Mouse (Mus musculus): ENCODE measurements around the gene Med14. TPM values are rescaled to one million over a fixed set of nuclear protein-coding genes. Genes with fewer than 3 reads are reported as not detected.

The Med14 gene
- polyA plus RNA-seq, 1 experiment from 2014 or later, result 18.1 TPM

- Histone ChIP-seq H3K27ac (replicated peaks) (no peak overlapping the region), H3K9me3 (no peaks in the 10 kb centered on the region), H3K9ac (replicated peaks) (no peak overlapping the region), H3K4me1 (no peaks in the 10 kb centered on the region), H3K4me3 (no peak overlapping the region), H3K36me3 (peaks cover 28% of the 10 kb centered on the region), H3K4me2 (replicated peaks) (no peak overlapping the region), H3K27me3 (no peaks in the 10 kb centered on the region)
- ATAC-seq (ENCODE audit: low FRiP score, low read depth), result no peak
- WGBS, result 90% methylated on average over 16 of the region's 16 CpGs
These were observed 110.0 kb downstream of the Med14 start for GRCm38 (mm10) chrX:12651906-12652305.

- no peak overlapping the region for H3K4me3 ChIP-seq
- 67% methylated on average over 12 of the region's 12 CpGs for WGBS
- no peak overlapping the region for H3K4me2 ChIP-seq (replicated peaks)
- no peak overlapping the region for H3K9ac ChIP-seq (replicated peaks)
- H3K27ac ChIP-seq (replicated peaks), result no peak overlapping the region
- ATAC-seq (ENCODE audit: low FRiP score, low read depth), result no peak
- H3K36me3 ChIP-seq, result peaks cover 5% of the 10 kb centered on the region; the same call in 1 of the 2 replicates
- no peaks in the 10 kb centered on the region for H3K27me3 ChIP-seq
- no peaks in the 10 kb centered on the region for H3K4me1 ChIP-seq
- H3K9me3 ChIP-seq, result no peaks in the 10 kb centered on the region
These were observed 116.2 kb downstream of the Med14 start for GRCm38 (mm10) chrX:12645531-12646304.

- ATAC-seq (ENCODE audit: low FRiP score, low read depth), result no peak
- no peaks in the 10 kb centered on the region for H3K4me1 ChIP-seq
- H3K9me3 ChIP-seq, result no peaks in the 10 kb centered on the region
- no peak overlapping the region for H3K4me2 ChIP-seq (replicated peaks)
- WGBS, result 50% methylated on average over 2 of the region's 2 CpGs
- no peak overlapping the region for H3K4me3 ChIP-seq
- H3K9ac ChIP-seq (replicated peaks), result no peak overlapping the region
- H3K27ac ChIP-seq (replicated peaks), result no peak overlapping the region
- 0 out of 2 replicates have a peak, but pooled peaks cover 2% of the 10 kb centered on the region for H3K36me3 ChIP-seq
- H3K27me3 ChIP-seq, result no peaks in the 10 kb centered on the region
These were observed 116.9 kb downstream of the Med14 start for GRCm38 (mm10) chrX:12644976-12645375.

Other genes starting within 250 kb of the Med14 start
- gene Atp6ap2, start 174.3 kb downstream of the Med14 start, polyA plus RNA-seq (2016; fragmentation: Nextera tagmentation; extraction: Ambion mirVana), result 102 and 105 TPM in 2 replicates
- 31.1 TPM in 2 replicates for gene 1810030O07Rik, start 88.4 kb downstream of the Med14 start, polyA plus RNA-seq (2016; fragmentation: Nextera tagmentation; extraction: Ambion mirVana)

Data from midbrain, embryonic 12.5 days (tissue).